Mouse (Mus musculus): ENCODE data around the gene Fgf22. TPM values are rescaled to one million over a fixed set of nuclear protein-coding genes. Genes with fewer than 3 reads are reported as not detected.
A peak's percentile ranks its signal among the peaks of the same experiment; 100 is the strongest.

Gene Fgf22
- polyA plus RNA-seq, 1 experiment = 0.06 TPM

DNA sequence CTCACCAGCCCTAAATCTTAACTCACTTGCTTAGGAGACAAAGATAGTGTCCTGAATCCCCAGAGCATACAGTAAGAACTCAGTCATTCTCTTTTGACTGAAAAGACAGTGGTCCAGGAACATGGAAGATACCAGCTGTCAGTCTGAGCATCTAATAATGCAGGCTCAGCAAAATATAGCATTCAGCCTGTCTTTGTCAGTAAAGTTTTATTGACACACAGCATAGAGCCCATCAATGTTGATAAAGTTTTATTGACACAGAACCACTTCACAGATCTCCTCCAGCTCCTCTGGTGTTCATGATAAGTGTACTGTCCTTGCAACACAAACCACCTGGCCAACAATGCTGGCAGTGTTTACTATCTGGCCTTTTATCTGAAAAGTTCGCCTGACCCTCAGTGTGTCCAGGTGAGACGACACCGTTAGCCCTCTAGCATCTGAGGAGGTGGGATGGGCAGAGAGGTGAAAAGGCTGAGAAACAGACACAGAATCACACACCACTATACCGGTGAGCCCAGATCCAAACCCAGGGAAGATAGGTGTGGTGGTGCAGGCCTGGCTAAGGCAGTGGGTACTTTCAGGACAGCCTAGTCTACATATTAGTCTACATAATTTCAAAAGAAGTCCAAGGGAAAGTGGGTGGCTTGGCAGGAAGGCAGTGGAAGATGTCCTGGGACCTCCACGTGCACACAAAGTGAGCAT lies 37.6 kb downstream of the Fgf22 start:
- DNase-seq (ENCODE audit: low spot score) = no peak

DNA sequence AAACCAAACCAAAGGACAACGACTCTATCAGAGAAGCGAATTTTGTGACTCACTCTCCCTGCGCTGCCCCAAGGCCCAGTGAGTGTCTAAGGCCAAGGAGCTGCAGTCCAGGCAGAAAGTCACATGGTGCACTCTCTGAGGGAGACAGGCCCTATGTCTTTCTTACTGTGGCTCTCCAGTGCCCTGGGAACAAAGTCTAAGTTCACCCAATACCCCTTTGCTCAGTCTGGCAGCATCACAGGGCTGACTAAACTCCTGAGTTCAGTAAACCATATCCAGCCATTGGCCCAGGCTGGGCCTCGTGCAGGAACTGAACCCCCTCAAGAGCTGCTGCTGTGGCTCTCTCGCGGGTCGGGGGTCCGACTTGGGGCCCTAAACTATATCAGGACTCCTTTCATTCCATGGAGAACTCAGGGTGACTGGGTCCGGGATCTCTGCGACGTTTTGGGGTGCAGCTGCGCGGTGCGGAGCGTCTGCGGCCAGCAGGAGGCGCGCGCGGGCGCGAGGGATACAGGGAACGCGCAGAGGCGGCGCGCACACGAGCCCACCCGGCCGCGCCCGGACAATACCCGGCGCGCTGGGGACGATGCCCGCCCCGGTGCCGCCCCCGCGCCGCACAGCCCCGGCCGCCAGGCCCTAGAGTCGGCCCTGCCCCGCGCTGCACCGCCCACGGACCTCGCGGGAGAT lies 38.3 kb downstream of the Fgf22 start, which contains the start of gene Palm:
TSS of gene Palm (plus strand) at position 522 of the 687 bp plus-strand sequence.
- DNase-seq (ENCODE audit: low spot score) = peak; percentile 80

DNA sequence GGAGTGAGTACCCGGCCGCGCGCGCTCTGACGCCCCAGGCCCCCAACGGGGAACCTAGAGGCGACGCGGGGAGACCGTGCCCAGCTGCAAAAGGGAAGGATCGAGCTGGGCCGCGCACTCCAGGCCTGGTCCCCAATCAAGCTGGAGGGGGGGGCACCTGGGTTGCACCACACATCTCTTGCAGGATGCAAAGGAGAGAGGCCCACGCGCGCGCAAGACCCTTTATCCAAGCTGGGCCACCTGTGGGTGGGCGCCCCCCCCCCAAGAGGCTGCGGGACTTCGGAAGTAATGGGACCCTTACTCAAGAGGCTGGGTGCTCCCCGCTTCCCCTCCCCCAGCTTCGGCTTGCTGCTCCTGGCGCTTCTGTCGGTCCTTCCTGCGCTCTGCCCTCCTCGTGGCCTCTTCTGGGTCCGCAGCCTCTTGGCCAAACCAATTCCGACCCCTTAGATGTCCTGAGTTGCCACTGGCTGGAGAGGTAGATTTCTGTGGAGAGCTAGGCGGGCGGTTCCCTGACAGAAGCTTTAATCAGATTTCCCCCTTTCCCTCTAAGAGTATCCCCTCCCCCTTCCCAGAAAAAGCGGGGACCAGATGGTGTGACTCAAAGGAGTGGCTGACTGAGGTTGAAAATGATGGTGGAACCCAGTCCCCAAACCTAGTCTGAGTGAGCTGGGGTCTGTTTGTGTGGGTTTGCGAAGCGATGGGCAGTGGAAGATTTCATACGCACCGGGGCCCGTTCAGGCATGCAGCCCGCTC lies 39.0 kb downstream of the Fgf22 start:
- peak; percentile 47 for DNase-seq (ENCODE audit: low spot score)

DNA sequence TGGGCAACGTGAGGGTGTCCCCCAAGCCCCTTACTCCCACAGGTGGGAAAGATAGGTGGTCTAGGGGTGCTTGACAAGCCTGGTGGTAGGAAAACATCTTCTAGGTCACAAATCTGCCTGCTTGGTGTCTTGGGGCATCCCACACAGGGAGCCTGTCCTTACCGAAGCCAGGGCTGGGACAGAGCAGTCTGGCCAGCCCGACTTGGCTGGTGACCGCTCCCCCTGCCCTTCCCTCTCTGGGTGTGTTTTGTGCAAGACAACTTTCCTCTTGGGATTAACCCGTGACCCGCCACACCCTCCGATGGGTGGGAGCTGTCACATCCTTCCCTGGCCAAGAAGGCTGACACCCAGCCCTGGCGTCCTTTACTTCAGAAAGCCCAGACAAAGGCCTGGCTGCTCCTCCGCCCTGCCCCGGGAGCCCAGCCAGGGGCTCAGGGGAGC lies 39.6 kb downstream of the Fgf22 start:
- DNase-seq (ENCODE audit: low spot score) = peak; percentile 47

DNA sequence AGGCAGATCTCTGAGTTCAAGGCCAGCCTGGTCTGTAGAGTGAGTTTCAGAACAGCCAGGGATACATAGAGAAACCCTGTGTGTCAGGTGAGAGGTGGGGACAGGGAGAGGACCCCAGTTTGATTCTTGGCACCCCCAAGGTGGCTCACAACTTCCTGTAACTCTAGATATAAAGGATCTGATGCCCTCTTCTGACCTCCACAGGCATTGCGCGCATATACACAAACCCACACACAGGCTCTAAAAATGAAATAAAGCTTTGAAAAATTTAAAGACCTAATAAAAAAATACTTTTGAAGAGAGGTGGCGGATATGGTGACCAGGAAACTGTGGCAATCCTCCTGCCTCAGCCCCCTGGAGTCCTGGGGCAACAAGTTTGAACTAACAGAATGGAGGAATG lies 41.0 kb downstream of the Fgf22 start:
- DNase-seq (ENCODE audit: low spot score) = no peak

DNA sequence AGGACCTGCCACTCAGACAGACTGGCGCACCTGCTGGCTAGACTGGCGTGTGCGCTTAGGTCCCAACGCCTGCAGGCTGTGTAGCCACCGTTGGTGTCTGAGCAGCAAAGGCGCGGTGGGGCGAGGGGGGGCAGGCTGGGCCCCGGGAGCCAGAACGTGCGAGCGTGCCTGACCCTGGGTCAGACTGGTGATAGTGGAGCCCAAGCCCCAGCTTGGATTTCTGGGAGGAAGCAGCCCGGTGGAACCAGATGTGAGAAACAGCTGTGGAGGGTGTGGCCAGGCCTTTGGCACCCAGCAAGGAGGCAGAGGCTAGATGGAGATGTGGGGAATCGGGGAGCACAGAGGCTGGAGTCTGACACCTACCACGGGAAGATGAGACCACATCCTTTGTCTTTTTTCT lies 42.5 kb downstream of the Fgf22 start:
- no peak for DNase-seq (ENCODE audit: low spot score)

DNA sequence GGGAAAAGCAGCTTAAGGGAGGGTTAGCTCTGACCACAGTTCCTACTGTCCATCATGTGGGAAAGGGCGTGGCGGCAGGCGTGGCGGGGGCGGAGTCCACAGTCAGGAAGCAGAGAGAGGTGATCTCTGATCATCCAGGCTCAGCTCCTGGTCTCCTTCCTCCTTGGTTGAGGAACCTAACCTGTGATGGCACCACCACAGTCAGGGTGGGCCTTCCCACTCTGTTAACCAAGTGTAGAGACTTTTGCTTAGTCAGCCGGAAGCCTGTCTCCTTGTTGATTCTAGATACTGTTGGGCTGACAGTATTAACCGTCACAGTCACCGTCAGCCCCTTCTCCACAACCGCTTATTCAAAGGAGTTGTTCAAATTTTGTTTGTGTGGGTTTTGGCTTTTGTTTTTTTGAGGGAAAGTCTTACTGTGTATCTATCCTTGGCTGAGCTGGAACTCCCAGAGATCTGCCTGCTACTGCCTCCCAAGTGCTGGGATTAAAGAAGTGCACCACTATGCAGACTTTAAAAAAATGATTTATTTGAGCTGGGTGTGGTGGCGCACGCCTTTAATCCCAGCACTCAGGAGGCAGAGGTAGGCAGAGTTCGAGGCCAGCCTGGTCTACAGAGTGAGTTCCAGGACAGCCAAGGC lies 43.5 kb downstream of the Fgf22 start:
- no peak for DNase-seq (ENCODE audit: low spot score)

DNA sequence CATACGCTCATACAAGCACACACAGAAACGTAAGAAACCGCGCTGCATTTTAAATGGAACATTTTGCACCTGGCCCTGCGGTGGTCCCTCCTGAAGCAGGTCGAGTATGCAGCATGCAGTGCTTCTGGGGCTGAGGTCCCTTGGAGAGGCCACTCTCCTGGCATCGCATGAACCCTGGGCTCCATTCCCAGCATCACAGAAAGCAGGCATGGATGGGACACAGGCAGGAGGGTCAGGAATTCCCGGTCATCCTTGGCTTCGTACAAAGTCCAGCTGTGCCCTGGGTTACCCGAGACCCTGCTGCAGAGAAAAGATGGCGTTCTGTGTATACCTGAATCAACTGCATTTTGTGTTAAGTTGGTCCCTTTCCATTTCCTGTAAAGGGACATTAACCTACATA lies 45.6 kb downstream of the Fgf22 start:
- no peak for DNase-seq (ENCODE audit: low spot score)

DNA sequence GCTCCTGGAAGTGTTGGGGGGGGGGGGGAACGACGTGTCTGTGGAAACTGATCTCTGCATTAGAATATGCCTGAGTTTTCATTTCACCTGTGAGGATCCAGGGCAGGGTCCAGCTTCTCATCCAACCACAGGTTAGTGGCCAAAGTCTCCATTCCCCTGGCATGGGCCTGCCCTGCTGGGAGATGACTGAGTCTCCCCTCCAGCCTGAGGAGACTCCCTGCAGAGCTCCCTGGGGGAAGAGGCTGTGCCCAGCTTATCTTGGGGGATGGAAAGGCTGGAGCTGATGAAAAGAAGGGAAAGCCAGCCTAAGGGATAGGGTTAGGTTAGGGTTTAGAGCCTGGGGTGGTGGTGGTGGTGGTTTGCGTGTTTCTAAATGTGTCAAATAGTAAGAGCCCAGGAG lies 47.0 kb downstream of the Fgf22 start:
- no peak for DNase-seq (ENCODE audit: low spot score)

DNA sequence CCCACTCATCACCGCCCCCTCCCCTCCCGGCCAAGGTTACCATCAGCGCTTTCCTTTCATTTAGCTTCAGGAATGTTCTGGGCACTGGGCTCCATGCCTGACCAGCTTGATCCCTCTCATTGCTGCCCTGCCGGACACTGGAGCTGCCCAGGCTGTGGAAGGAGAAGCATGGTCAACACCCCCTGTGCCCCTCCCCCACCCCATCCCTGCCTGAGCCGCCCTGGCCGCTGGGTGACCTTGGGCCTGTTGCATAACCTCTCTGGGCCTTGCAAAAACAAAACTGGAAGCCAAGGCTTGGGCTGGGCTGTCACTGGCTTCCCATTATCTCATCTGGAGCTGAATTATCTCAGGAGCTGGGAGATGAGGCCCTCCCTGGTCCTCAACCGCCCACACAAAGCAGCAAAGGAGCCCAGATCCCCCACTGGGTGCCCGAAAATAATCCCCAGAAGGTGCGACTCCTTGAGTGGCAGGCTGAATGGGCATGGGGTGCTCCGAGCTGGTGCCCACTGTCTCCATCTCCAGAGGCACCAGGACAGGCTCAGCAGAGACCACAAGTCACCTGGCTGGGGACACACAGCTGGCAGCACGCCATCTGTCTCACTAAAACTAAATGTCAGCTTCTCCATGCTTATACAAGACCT lies 47.6 kb downstream of the Fgf22 start:
- DNase-seq (ENCODE audit: low spot score) = no peak

DNA sequence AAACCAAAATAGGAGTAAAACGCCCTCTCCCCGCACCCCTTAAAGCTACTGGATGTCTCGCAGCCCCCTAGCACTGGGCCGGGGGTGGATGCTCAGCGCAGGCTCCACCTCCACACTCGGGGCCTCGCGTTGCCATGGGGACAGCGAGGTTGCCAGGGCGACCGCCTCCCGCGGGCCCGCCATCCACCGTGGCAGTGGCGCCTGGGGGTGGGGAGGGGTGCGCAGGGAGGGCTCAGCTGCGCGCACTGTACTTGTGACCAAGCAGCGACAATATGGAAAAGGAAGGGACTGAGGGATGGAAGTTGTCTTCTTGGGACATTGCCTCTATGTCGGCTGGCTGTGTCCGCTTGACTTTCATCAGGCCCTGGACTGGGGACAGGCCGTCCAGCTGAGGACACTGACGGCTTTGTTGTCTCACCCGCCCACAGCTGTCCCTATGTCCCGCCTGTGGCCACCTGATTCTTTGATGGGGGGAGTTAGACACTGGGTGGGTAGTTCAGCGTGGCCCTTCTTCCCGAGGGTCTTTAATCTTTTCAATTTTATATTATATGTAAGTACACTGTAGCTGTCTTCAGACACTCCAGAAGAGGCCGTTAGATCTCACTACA lies 48.9 kb downstream of the Fgf22 start:
- no peak for DNase-seq (ENCODE audit: low spot score)

DNA sequence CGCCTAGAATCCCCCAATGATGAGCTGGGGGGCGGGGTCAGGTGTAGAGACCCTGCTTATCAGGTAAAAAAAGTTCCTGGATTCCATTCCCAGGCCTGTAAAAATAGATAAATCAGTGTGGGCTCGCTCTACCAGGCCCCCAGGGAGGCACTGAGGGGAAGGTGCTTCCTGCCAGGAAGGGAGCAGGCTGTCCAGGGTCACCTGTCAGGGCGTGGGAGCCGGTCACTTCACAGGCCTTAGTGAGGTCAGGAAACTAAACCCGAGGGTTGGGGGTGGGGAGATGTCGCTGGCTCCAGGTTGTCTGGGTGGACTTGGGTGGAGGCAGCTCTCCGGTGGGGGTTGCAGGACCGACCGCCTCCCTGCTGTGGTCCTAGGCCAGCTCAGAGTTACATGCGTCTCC lies 50.8 kb downstream of the Fgf22 start:
- no peak for DNase-seq (ENCODE audit: low spot score)

DNA sequence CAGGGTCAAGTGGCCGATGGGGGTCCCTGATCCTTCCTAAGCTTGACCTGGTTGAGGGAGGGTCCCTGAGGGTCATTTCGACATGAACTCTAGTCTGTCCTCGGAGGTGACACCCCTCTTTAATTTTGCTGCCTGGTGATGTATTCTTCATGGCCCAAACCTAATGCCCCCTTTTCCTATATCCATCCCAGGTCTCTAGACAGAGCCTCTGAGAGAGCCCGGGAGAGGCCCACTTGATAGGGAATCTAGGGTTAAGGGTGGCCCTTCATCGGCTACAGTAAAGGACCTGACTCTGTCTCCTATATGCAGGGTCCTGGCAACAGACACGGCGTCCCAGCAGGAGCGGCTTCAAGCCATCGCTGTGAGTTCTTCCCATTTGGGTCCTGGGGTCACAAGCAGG lies 51.5 kb downstream of the Fgf22 start:
- DNase-seq (ENCODE audit: low spot score) = no peak

DNA sequence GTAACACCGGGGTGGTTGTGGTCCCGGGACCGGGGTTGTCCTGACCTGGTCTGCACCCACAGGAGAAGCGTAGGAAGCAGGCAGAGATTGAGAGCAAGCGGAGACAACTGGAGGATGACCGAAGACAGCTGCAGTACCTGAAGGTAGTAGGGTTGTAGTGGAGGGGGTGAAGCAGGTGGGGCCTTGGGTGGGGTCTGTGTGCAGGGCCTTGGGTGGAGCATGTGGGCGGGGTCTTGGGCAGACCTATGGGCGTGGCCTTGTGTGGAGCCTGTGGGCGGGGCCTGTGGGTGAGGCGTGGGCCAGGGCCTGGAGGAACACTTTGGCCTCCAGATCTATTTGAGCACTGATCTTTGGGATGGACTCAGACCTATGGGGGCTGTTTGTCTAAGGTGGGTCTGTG lies 52.1 kb downstream of the Fgf22 start:
- DNase-seq (ENCODE audit: low spot score) = no peak

DNA sequence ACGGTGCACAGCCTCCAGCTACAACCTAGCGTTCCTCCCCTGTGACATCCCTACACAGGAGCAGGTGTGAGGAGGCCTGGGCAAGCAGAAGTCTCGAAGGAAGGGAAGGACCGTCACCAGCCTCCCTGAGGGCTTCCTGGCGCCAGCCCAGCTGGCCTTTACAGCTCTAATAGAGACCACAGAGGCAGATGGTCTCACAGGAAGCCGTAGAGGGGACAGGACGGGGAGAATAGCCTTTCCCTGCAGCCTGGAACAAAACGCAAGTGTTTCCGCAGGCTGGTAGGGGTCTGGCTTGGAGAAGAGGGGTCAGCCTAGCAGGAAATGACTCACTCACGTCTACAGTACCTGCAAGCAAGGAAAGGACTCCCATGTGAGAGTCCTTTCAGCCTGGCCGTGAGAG lies 53.0 kb downstream of the Fgf22 start:
- DNase-seq (ENCODE audit: low spot score) = no peak

Other genes with a start within 250 kb of the Fgf22 start
- 21.5 and 29.1 TPM in 2 replicates for gene Plpp2, start 221.3 kb upstream of the Fgf22 start, polyA plus RNA-seq (2012; rRNA removed)
- 54.3 and 59.5 TPM in 2 replicates for gene Mier2, start 199.9 kb upstream of the Fgf22 start, polyA plus RNA-seq (2012; rRNA removed)
- not detected in 2 replicates for gene Theg, start 167.7 kb upstream of the Fgf22 start, polyA plus RNA-seq (2012; rRNA removed)
- 0.04 and 0.06 TPM in 2 replicates for gene C2cd4c, start 141.1 kb upstream of the Fgf22 start, polyA plus RNA-seq (2012; rRNA removed)
- 7.4 and 7.6 TPM in 2 replicates for gene Shc2, start 117.2 kb upstream of the Fgf22 start, polyA plus RNA-seq (2012; rRNA removed)
- gene Odf3l2, start 109.3 kb upstream of the Fgf22 start, polyA plus RNA-seq (2012; rRNA removed) = not detected in 2 replicates
- gene Madcam1, start 90.5 kb upstream of the Fgf22 start, polyA plus RNA-seq (2012; rRNA removed) = not detected in 2 replicates
- 29.1 and 33.7 TPM in 2 replicates for gene Tpgs1, start 85.7 kb upstream of the Fgf22 start, polyA plus RNA-seq (2012; rRNA removed)
- gene Cdc34, start 72.9 kb upstream of the Fgf22 start, polyA plus RNA-seq (2012; rRNA removed) = 60.6 and 70.0 TPM in 2 replicates
- gene Gzmm, start 66.1 kb upstream of the Fgf22 start, polyA plus RNA-seq (2012; rRNA removed) = 1.1 and 1.4 TPM in 2 replicates
- gene Bsg, start 50.6 kb upstream of the Fgf22 start, polyA plus RNA-seq (2012; rRNA removed) = 614 and 631 TPM in 2 replicates
- 0.96 and 1.5 TPM in 2 replicates for gene Hcn2, start 38.4 kb upstream of the Fgf22 start, polyA plus RNA-seq (2012; rRNA removed)
- 28.5 and 31.7 TPM in 2 replicates for gene Polrmt, start 8.5 kb upstream of the Fgf22 start, polyA plus RNA-seq (2012; rRNA removed)
- 54.5 and 59.4 TPM in 2 replicates for gene Rnf126, start 11.9 kb downstream of the Fgf22 start, polyA plus RNA-seq (2012; rRNA removed)
- gene Fstl3, start 22.2 kb downstream of the Fgf22 start, polyA plus RNA-seq (2012; rRNA removed) = 41.4 and 44.3 TPM in 2 replicates
- gene Prss57, start 35.9 kb downstream of the Fgf22 start, polyA plus RNA-seq (2012; rRNA removed) = 0.47 and 0.49 TPM in 2 replicates
- 52.6 and 77.5 TPM in 2 replicates for gene Palm, start 38.5 kb downstream of the Fgf22 start, polyA plus RNA-seq (2012; rRNA removed)
- 0.66 and 0.92 TPM in 2 replicates for gene Misp, start 65.9 kb downstream of the Fgf22 start, polyA plus RNA-seq (2012; rRNA removed)
- 140 and 166 TPM in 2 replicates for gene Ptbp1, start 99.4 kb downstream of the Fgf22 start, polyA plus RNA-seq (2012; rRNA removed)
- gene Prtn3, start 119.4 kb downstream of the Fgf22 start, polyA plus RNA-seq (2012; rRNA removed) = 0.62 and 1.0 TPM in 2 replicates
- 1.8 TPM in 2 replicates for gene Plppr3, start 119.6 kb downstream of the Fgf22 start, polyA plus RNA-seq (2012; rRNA removed)
- 0.19 TPM in 1 of 2 replicates, not detected in the other for gene Elane, start 131.2 kb downstream of the Fgf22 start, polyA plus RNA-seq (2012; rRNA removed)
- gene Cfd, start 135.8 kb downstream of the Fgf22 start, polyA plus RNA-seq (2012; rRNA removed) = 564 and 1,194 TPM in 2 replicates
- 31.7 and 40.9 TPM in 2 replicates for gene Med16, start 153.8 kb downstream of the Fgf22 start, polyA plus RNA-seq (2012; rRNA removed)
- not detected in 2 replicates for gene Gm26602, start 155.8 kb downstream of the Fgf22 start, polyA plus RNA-seq (2012; rRNA removed)
- gene Kiss1r, start 161.9 kb downstream of the Fgf22 start, polyA plus RNA-seq (2012; rRNA removed) = 5.5 and 5.7 TPM in 2 replicates
- 140 and 147 TPM in 2 replicates for gene R3hdm4, start 166.1 kb downstream of the Fgf22 start, polyA plus RNA-seq (2012; rRNA removed)
- gene Arid3a, start 172.0 kb downstream of the Fgf22 start, polyA plus RNA-seq (2012; rRNA removed) = 3.8 and 4.1 TPM in 2 replicates
- gene Wdr18, start 205.1 kb downstream of the Fgf22 start, polyA plus RNA-seq (2012; rRNA removed) = 23.5 and 25.0 TPM in 2 replicates
- gene Grin3b, start 215.6 kb downstream of the Fgf22 start, polyA plus RNA-seq (2012; rRNA removed) = 0.04 TPM in 1 of 2 replicates, not detected in the other
- gene Tmem259, start 229.3 kb downstream of the Fgf22 start, polyA plus RNA-seq (2012; rRNA removed) = 135 and 159 TPM in 2 replicates
- gene Cnn2, start 233.5 kb downstream of the Fgf22 start, polyA plus RNA-seq (2012; rRNA removed) = 173 and 185 TPM in 2 replicates
- gene Abca7, start 241.4 kb downstream of the Fgf22 start, polyA plus RNA-seq (2012; rRNA removed) = 7.5 and 9.2 TPM in 2 replicates

All from urinary bladder, adult 2 months (tissue).